In the genomic region with DNA sequence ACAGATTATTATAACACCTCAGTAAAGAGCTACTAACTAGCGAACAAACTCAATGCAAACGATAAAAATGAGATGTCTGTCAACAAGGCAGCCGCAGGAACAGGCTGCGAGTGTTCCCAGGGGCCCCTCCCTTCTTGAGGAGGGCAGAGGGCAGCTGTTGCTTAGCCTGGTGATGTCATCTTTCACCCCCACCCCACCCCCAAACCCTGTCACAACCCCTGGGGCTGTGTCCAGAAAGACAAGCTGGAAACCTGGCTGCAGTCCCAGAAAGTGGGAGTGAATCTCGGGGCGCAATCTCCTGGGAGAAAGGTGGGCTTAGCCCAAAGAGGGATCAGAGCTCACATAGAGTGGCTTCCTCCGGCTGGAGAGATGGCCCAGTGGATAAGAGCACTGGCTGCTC, we compare ENCODE assay signal across 14 mouse cellular contexts. TPM values are rescaled to one million over a fixed set of nuclear protein-coding genes. Genes with fewer than 3 reads are reported as not detected.
A peak's percentile ranks its signal among the peaks of the same experiment; 100 is the strongest.
DNase-seq lines count a peak whose midpoint lies in the region; ATAC-seq and TF ChIP-seq lines count a peak whose summit lies in the region.
"Had no signal": no experiment of that assay in that cellular context is flagged by ENCODE, and none has a peak within 500 bp of the region (broad histone marks: within the 10 kb centered on the region; RNA-seq: fewer than 3 reads in every experiment).

No protein-coding gene starts in this region.

- intact Hi-C loops in gastrocnemius, postnatal 36 days (cut with DNase I): no loop called here

- 49% methylated on average over 7 of the region's 7 CpGs for WGBS in midbrain, embryonic 14.5 days
- WGBS in midbrain, embryonic 10.5 days: 70% methylated on average over 7 of the region's 7 CpGs
- 33% methylated on average over 7 of the region's 7 CpGs for WGBS in intestine, embryonic 16.5 days
- 19% methylated on average over 7 of the region's 7 CpGs for WGBS in stomach, postnatal 0 days
- WGBS in hindbrain, embryonic 11.5 days: 55% methylated on average over 7 of the region's 7 CpGs
- WGBS in kidney, embryonic 15.5 days: 38% methylated on average over 7 of the region's 7 CpGs

- H3K27ac ChIP-seq in midbrain, embryonic 14.5 days (replicated peaks; ENCODE audit: low read depth, low read length): no peak overlapping the region
- H3K27ac ChIP-seq in midbrain, embryonic 10.5 days (replicated peaks): no peak overlapping the region
- H3K27ac ChIP-seq in intestine, embryonic 16.5 days (ENCODE audit: low read length): no peak overlapping the region
- H3K27ac ChIP-seq in stomach, postnatal 0 days (replicated peaks): 0 out of 2 replicates have a peak overlapping the region, but pooled peaks have one; percentile 24
- no peak overlapping the region for H3K27ac ChIP-seq in hindbrain, embryonic 11.5 days (ENCODE audit: low read depth, low read length)
- no peak overlapping the region for H3K27ac ChIP-seq in kidney, embryonic 15.5 days
- H3K27ac ChIP-seq: hindbrain, embryonic 12.5 days; neural tube, embryonic 12.5 days had no signal

- no peaks in the 10 kb centered on the region for H3K4me1 ChIP-seq in midbrain, embryonic 14.5 days (ENCODE audit: control insufficient read depth, insufficient read depth, low read length)
- peaks cover 4% of the 10 kb centered on the region for H3K4me1 ChIP-seq in midbrain, embryonic 10.5 days
- 0 out of 2 replicates have a peak, but pooled peaks cover 4% of the 10 kb centered on the region for H3K4me1 ChIP-seq in intestine, embryonic 16.5 days (ENCODE audit: control insufficient read depth, insufficient read depth, low read length)
- no peaks in the 10 kb centered on the region for H3K4me1 ChIP-seq in stomach, postnatal 0 days (replicated peaks; ENCODE audit: control insufficient read depth, insufficient read depth)
- H3K4me1 ChIP-seq in hindbrain, embryonic 11.5 days (replicated peaks; ENCODE audit: control insufficient read depth, insufficient read depth, low read length): no peaks in the 10 kb centered on the region
- peaks cover 4% of the 10 kb centered on the region for H3K4me1 ChIP-seq in kidney, embryonic 15.5 days

- H3K9me3 ChIP-seq in midbrain, embryonic 14.5 days (ENCODE audit: control insufficient read depth, low read length): no peaks in the 10 kb centered on the region
- H3K9me3 ChIP-seq in midbrain, embryonic 10.5 days (replicated peaks): no peaks in the 10 kb centered on the region
- no peaks in the 10 kb centered on the region for H3K9me3 ChIP-seq in intestine, embryonic 16.5 days (ENCODE audit: control insufficient read depth, low read length)
- H3K9me3 ChIP-seq in stomach, postnatal 0 days (ENCODE audit: control insufficient read depth, low read length): no peaks in the 10 kb centered on the region
- H3K9me3 ChIP-seq in hindbrain, embryonic 11.5 days (ENCODE audit: control insufficient read depth, low read length): no peaks in the 10 kb centered on the region
- no peaks in the 10 kb centered on the region for H3K9me3 ChIP-seq in kidney, embryonic 15.5 days (replicated peaks)
- H3K9me3 ChIP-seq: hindbrain, embryonic 12.5 days; neural tube, embryonic 12.5 days had no signal

- TF ChIP-seq EP300 in stomach, postnatal 0 days (optimal IDR thresholded peaks at IDR 0.05): no peak

- H3K4me2 ChIP-seq in midbrain, embryonic 14.5 days (ENCODE audit: low read length): no peak overlapping the region
- no peak overlapping the region for H3K4me2 ChIP-seq in intestine, embryonic 16.5 days (ENCODE audit: low read depth, low read length)
- no peak overlapping the region for H3K4me2 ChIP-seq in stomach, postnatal 0 days (replicated peaks; ENCODE audit: low read depth)
- no peak overlapping the region for H3K4me2 ChIP-seq in hindbrain, embryonic 11.5 days (replicated peaks; ENCODE audit: low read depth, low read length)
- H3K4me2 ChIP-seq in kidney, embryonic 15.5 days: no peak overlapping the region
- H3K4me2 ChIP-seq: hindbrain, embryonic 12.5 days; neural tube, embryonic 12.5 days had no signal

- H3K9ac ChIP-seq in midbrain, embryonic 14.5 days (replicated peaks; ENCODE audit: low read length): no peak overlapping the region
- H3K9ac ChIP-seq in intestine, embryonic 16.5 days (ENCODE audit: low read depth, low read length): no peak overlapping the region
- no peak overlapping the region for H3K9ac ChIP-seq in stomach, postnatal 0 days (ENCODE audit: low read length)
- H3K9ac ChIP-seq in hindbrain, embryonic 11.5 days (ENCODE audit: low read depth, low read length): no peak overlapping the region
- H3K9ac ChIP-seq in kidney, embryonic 15.5 days: no peak overlapping the region
- H3K9ac ChIP-seq: forebrain, postnatal 0 days; hindbrain, embryonic 12.5 days; neural tube, embryonic 12.5 days had no signal

- H3K36me3 ChIP-seq in midbrain, embryonic 14.5 days (ENCODE audit: control insufficient read depth, insufficient read depth, low read length): peaks cover 9% of the 10 kb centered on the region
- H3K36me3 ChIP-seq in midbrain, embryonic 10.5 days: peaks cover 14% of the 10 kb centered on the region
- no peaks in the 10 kb centered on the region for H3K36me3 ChIP-seq in intestine, embryonic 16.5 days (ENCODE audit: control insufficient read depth, insufficient read depth, low read length)
- no peaks in the 10 kb centered on the region for H3K36me3 ChIP-seq in stomach, postnatal 0 days (ENCODE audit: control insufficient read depth, insufficient read depth, low read length)
- H3K36me3 ChIP-seq in hindbrain, embryonic 11.5 days (ENCODE audit: control insufficient read depth, insufficient read depth, low read length): no peaks in the 10 kb centered on the region
- H3K36me3 ChIP-seq in kidney, embryonic 15.5 days: peaks cover 6% of the 10 kb centered on the region; the same call in 1 of the 2 replicates
- H3K36me3 ChIP-seq: neural tube, embryonic 12.5 days had no signal

- no peaks in the 10 kb centered on the region for H3K27me3 ChIP-seq in midbrain, embryonic 14.5 days (ENCODE audit: control insufficient read depth, insufficient read depth, low read length)
- no peaks in the 10 kb centered on the region for H3K27me3 ChIP-seq in midbrain, embryonic 10.5 days (ENCODE audit: low read depth, poor library complexity, severe bottlenecking)
- H3K27me3 ChIP-seq in intestine, embryonic 16.5 days (replicated peaks; ENCODE audit: control insufficient read depth, insufficient read depth, low read length): no peaks in the 10 kb centered on the region
- H3K27me3 ChIP-seq in stomach, postnatal 0 days (ENCODE audit: control insufficient read depth, insufficient read depth, low read length): no peaks in the 10 kb centered on the region
- no peaks in the 10 kb centered on the region for H3K27me3 ChIP-seq in hindbrain, embryonic 11.5 days (ENCODE audit: control insufficient read depth, insufficient read depth, low read length)
- no peaks in the 10 kb centered on the region for H3K27me3 ChIP-seq in kidney, embryonic 15.5 days
- H3K27me3 ChIP-seq: hindbrain, embryonic 12.5 days; neural tube, embryonic 12.5 days had no signal

- no peak for TF ChIP-seq CTCF in stomach, postnatal 0 days (IDR thresholded peaks at IDR 0.05; ENCODE audit: low read depth)

- no peak for ATAC-seq in midbrain, embryonic 14.5 days (ENCODE audit: low FRiP score, low TSS enrichment)
- peak; percentile 80 for ATAC-seq in intestine, embryonic 16.5 days
- ATAC-seq in stomach, postnatal 0 days (ENCODE audit: low FRiP score, low TSS enrichment): peak; percentile 69
- no peak for ATAC-seq in hindbrain, embryonic 11.5 days (ENCODE audit: low FRiP score)
- ATAC-seq in kidney, embryonic 15.5 days (replicated peaks; ENCODE audit: low FRiP score): no peak
- ATAC-seq: forebrain, postnatal 0 days had no signal

- H3K4me3 ChIP-seq in midbrain, embryonic 14.5 days (replicated peaks; ENCODE audit: low read depth, low read length): no peak overlapping the region
- H3K4me3 ChIP-seq in midbrain, embryonic 10.5 days: no peak overlapping the region
- H3K4me3 ChIP-seq in intestine, embryonic 16.5 days (ENCODE audit: low read length): no peak overlapping the region
- no peak overlapping the region for H3K4me3 ChIP-seq in stomach, postnatal 0 days (ENCODE audit: low read depth, low read length)
- no peak overlapping the region for H3K4me3 ChIP-seq in hindbrain, embryonic 11.5 days (ENCODE audit: low read depth, low read length)
- H3K4me3 ChIP-seq in kidney, embryonic 15.5 days (replicated peaks): no peak overlapping the region
- H3K4me3 ChIP-seq: hindbrain, embryonic 12.5 days; neural tube, embryonic 12.5 days had no signal

- peak; percentile 17 for DNase-seq in gastrocnemius, adult 18-20 months (ENCODE audit: low spot score)
- DNase-seq in gastrocnemius, postnatal 36 days: no peak
- DNase-seq in midbrain, embryonic 14.5 days: peak; percentile 12
- DNase-seq in midbrain, embryonic 10.5 days (ENCODE audit: low spot score): no peak
- DNase-seq in stomach, postnatal 0 days (ENCODE audit: low spot score): peak; percentile 67
- DNase-seq in hindbrain, embryonic 11.5 days (ENCODE audit: low spot score): no peak
- DNase-seq: forebrain, postnatal 0 days; right cerebral cortex, postnatal 4 days had no signal

RNA-seq across cellular contexts. Expression of a gene that starts 1.2 kb away (rescaled TPM):
- not detected for total RNA-seq in gastrocnemius, adult 18-20 months (2021)
- not detected for total RNA-seq in gastrocnemius, postnatal 36 days (2021)
- polyA plus RNA-seq in midbrain, embryonic 14.5 days (2014; fragmentation: Nextera tagmentation; extraction: Ambion mirVana): 0.70 TPM in 1 of 2 replicates, not detected in the other
- not detected in 2 replicates for polyA plus RNA-seq in midbrain, embryonic 10.5 days (2016; fragmentation: Nextera tagmentation; extraction: Ambion mirVana)
- polyA plus RNA-seq in intestine, embryonic 16.5 days (2015; fragmentation: Nextera tagmentation; extraction: Ambion mirVana): not detected in 2 replicates
- not detected in 2 replicates for polyA plus RNA-seq in stomach, postnatal 0 days (2015; fragmentation: Nextera tagmentation; extraction: Ambion mirVana)
- 0.42 TPM in 1 of 2 replicates, not detected in the other for polyA plus RNA-seq in hindbrain, embryonic 11.5 days (2014; fragmentation: Nextera tagmentation; extraction: Ambion mirVana)
- polyA plus RNA-seq in kidney, embryonic 15.5 days (2015; fragmentation: Nextera tagmentation; extraction: Ambion mirVana): 0.27 TPM in 1 of 2 replicates, not detected in the other
- total RNA-seq: forebrain, postnatal 0 days; left cerebral cortex, postnatal 14 days had no signal
- polyA plus RNA-seq: forebrain, postnatal 0 days; hindbrain, embryonic 12.5 days; large intestine, adult 2 months; neural tube, embryonic 12.5 days had no signal

RNA-seq across cellular contexts. Expression of a gene that starts 21.3 kb away (rescaled TPM):
- 100 to 1,000 TPM in 1 of 2 experiments, 10 to 100 TPM in 1; 46.1 to 109 TPM for total RNA-seq in gastrocnemius, adult 18-20 months (2021)
- total RNA-seq in gastrocnemius, postnatal 36 days (2021): 10 to 100 TPM; 38.6 to 52.2 TPM
- 1,408 and 1,565 TPM in 2 replicates for polyA plus RNA-seq in midbrain, embryonic 14.5 days (2014; fragmentation: Nextera tagmentation; extraction: Ambion mirVana)
- polyA plus RNA-seq in midbrain, embryonic 10.5 days (2016; fragmentation: Nextera tagmentation; extraction: Ambion mirVana): 1,099 and 1,206 TPM in 2 replicates
- 679 and 790 TPM in 2 replicates for polyA plus RNA-seq in intestine, embryonic 16.5 days (2015; fragmentation: Nextera tagmentation; extraction: Ambion mirVana)
- polyA plus RNA-seq in stomach, postnatal 0 days (2015; fragmentation: Nextera tagmentation; extraction: Ambion mirVana): 286 and 326 TPM in 2 replicates
- polyA plus RNA-seq in hindbrain, embryonic 11.5 days (2014; fragmentation: Nextera tagmentation; extraction: Ambion mirVana): 1,493 and 1,600 TPM in 2 replicates
- 994 and 1,027 TPM in 2 replicates for polyA plus RNA-seq in kidney, embryonic 15.5 days (2015; fragmentation: Nextera tagmentation; extraction: Ambion mirVana)

RNA-seq across cellular contexts. Expression of a gene that starts 56.6 kb away (rescaled TPM):
- total RNA-seq in gastrocnemius, adult 18-20 months (2021): 10 to 100 TPM; 16.6 to 17.4 TPM
- total RNA-seq in gastrocnemius, postnatal 36 days (2021): 10 to 100 TPM; 15.7 to 15.9 TPM
- polyA plus RNA-seq in midbrain, embryonic 14.5 days (2014; fragmentation: Nextera tagmentation; extraction: Ambion mirVana): 22.1 and 24.0 TPM in 2 replicates
- 22.6 and 27.9 TPM in 2 replicates for polyA plus RNA-seq in midbrain, embryonic 10.5 days (2016; fragmentation: Nextera tagmentation; extraction: Ambion mirVana)
- polyA plus RNA-seq in intestine, embryonic 16.5 days (2015; fragmentation: Nextera tagmentation; extraction: Ambion mirVana): 21.1 and 21.7 TPM in 2 replicates
- polyA plus RNA-seq in stomach, postnatal 0 days (2015; fragmentation: Nextera tagmentation; extraction: Ambion mirVana): 12.8 and 14.0 TPM in 2 replicates
- 22.8 and 25.6 TPM in 2 replicates for polyA plus RNA-seq in hindbrain, embryonic 11.5 days (2014; fragmentation: Nextera tagmentation; extraction: Ambion mirVana)
- 23.8 and 24.4 TPM in 2 replicates for polyA plus RNA-seq in kidney, embryonic 15.5 days (2015; fragmentation: Nextera tagmentation; extraction: Ambion mirVana)

Comparison
In these comparisons a context has a peak if more than half of its experiments do, and no peak if none do; other contexts are left out.
1. DNase-seq: peak in gastrocnemius, adult 18-20 months (single experiment), midbrain, embryonic 14.5 days (single experiment) and stomach, postnatal 0 days (single experiment); none in gastrocnemius, postnatal 36 days (0 of 2), midbrain, embryonic 10.5 days (single experiment) and hindbrain, embryonic 11.5 days (single experiment).
2. ATAC-seq: peak in intestine, embryonic 16.5 days (single experiment) and stomach, postnatal 0 days (single experiment); none in midbrain, embryonic 14.5 days (single experiment), hindbrain, embryonic 11.5 days (single experiment) and kidney, embryonic 15.5 days (single experiment).